Mouse (Mus musculus) ES-Bruce4 (cell line): ENCODE measurements around the gene Akap13.

ENCODE experiments used
- CTCF ChIP-seq: IDR thresholded peaks from one replicate; pipeline ENCODE4 v1.8.1; 2011; ENCODE audit warnings: low read depth, low read length
- EP300 ChIP-seq: IDR thresholded peaks from 2 replicates; pipeline ENCODE4 v1.6.1; 2011; ENCODE audit warnings: low read depth, low read length; ENCODE audit not compliant: insufficient read depth
- POLR2A ChIP-seq: IDR thresholded peaks from one replicate; pipeline ENCODE4 v1.8.1; 2011; ENCODE audit warnings: low read length; ENCODE audit not compliant: insufficient read depth

- TF ChIP-seq EP300 (no peak), CTCF (no peak), POLR2A (no peak)
Measured at GRCm38 (mm10) chr7:75715026-75715425, 259.7 kb downstream of the Akap13 start.
